Mouse (Mus musculus) midbrain, embryonic 15.5 days (tissue): ENCODE data around the gene Slc7a11. TPM values are rescaled to one million over a fixed set of nuclear protein-coding genes. Genes with fewer than 3 reads are reported as not detected.

Experiments used
- ATAC-seq: fragments of 200-750 bp; cut with Nextera tagmentation; replicated peaks from 2 replicates; pipeline ENCODE4 v1.8.0; 2017; ENCODE audit warnings: moderate TSS enrichment
- H3K27ac ChIP-seq: fragments of 300-500 bp; sonication (generic); 2 replicates; pipeline ENCODE4 v1.5.1; 2015; ENCODE audit warnings: mild to moderate bottlenecking, inconsistent platforms
- H3K27me3 ChIP-seq: fragments of 300-500 bp; sonication (generic); replicated peaks from 2 replicates; pipeline ENCODE4 v1.6.1; 2015; ENCODE audit warnings: inconsistent platforms
- H3K36me3 ChIP-seq: fragments of 300-500 bp; sonication (generic); replicated peaks from 2 replicates; pipeline ENCODE4 v1.6.1; 2015; ENCODE audit warnings: inconsistent platforms
- H3K4me1 ChIP-seq: fragments of 300-500 bp; sonication (generic); 2 replicates; pipeline ENCODE4 v1.6.1; 2015; ENCODE audit warnings: inconsistent platforms
- H3K4me2 ChIP-seq: fragments of 300-500 bp; sonication (generic); 2 replicates; pipeline ENCODE4 v1.6.1; 2015; ENCODE audit warnings: inconsistent platforms, mild to moderate bottlenecking, moderate library complexity
- H3K4me3 ChIP-seq: fragments of 300-500 bp; sonication (generic); 2 replicates; pipeline ENCODE4 v1.5.1; 2015; ENCODE audit warnings: mild to moderate bottlenecking, inconsistent platforms
- H3K9ac ChIP-seq: fragments of 300-500 bp; sonication (generic); 2 replicates; pipeline ENCODE4 v1.6.1; 2015; ENCODE audit warnings: mild to moderate bottlenecking, inconsistent platforms
- H3K9me3 ChIP-seq: fragments of 300-500 bp; sonication (generic); 2 replicates; pipeline ENCODE4 v1.6.1; 2016; ENCODE audit warnings: inconsistent platforms
- WGBS: fragments of 180-500 bp; shearing (Covaris S2); methylation state at CpG from one replicate; pipeline ENCODE4 v1.1.7; 2015; ENCODE audit warnings: mixed read lengths; 5-methylcytosine and 5-hydroxymethylcytosine counted together
- polyA plus RNA-seq: library from polyadenylated mRNA; unstranded; fragments of >200 nt; fragmentation: Nextera tagmentation; extraction: Ambion mirVana; gene quantifications from 2 replicates; pipeline ENCODE4 v1.2.1, GENCODE M21; 2015

Slc7a11 gene
- polyA plus RNA-seq, 1 experiment from 2014 or later = 2.2 TPM

GRCm38 (mm10) chr3:50324524-50324923, 118.9 kb downstream of the Slc7a11 start:
- no peak for ATAC-seq
- H3K4me3 ChIP-seq = no peak overlapping the region
- no peak overlapping the region for H3K27ac ChIP-seq
- H3K9me3 ChIP-seq = no peaks in the 10 kb centered on the region
- no peaks in the 10 kb centered on the region for H3K36me3 ChIP-seq
- no peaks in the 10 kb centered on the region for H3K27me3 ChIP-seq
- no peaks in the 10 kb centered on the region for H3K4me1 ChIP-seq
- H3K4me2 ChIP-seq = no peak overlapping the region
- no peak overlapping the region for H3K9ac ChIP-seq
- 63% methylated on average over 8 of the region's 8 CpGs for WGBS

GRCm38 (mm10) chr3:50323881-50324280, 119.5 kb downstream of the Slc7a11 start:
- Histone ChIP-seq H3K4me1 (no peaks in the 10 kb centered on the region), H3K27ac (no peak overlapping the region), H3K4me3 (no peak overlapping the region), H3K36me3 (no peaks in the 10 kb centered on the region), H3K27me3 (no peaks in the 10 kb centered on the region), H3K4me2 (no peak overlapping the region), H3K9me3 (no peaks in the 10 kb centered on the region), H3K9ac (no peak overlapping the region)
- ATAC-seq = no peak
- WGBS = 92% methylated on average over 7 of the region's 7 CpGs

- no peaks in the 10 kb centered on the region for H3K9me3 ChIP-seq
- H3K27me3 ChIP-seq = no peaks in the 10 kb centered on the region
- no peaks in the 10 kb centered on the region for H3K4me1 ChIP-seq
- no peak overlapping the region for H3K4me3 ChIP-seq
- 74% methylated on average over 2 of the region's 2 CpGs for WGBS
- no peaks in the 10 kb centered on the region for H3K36me3 ChIP-seq
- no peak overlapping the region for H3K9ac ChIP-seq
- no peak overlapping the region for H3K4me2 ChIP-seq
- ATAC-seq = no peak
- H3K27ac ChIP-seq = no peak overlapping the region
Measured at GRCm38 (mm10) chr3:50320862-50321261, 122.6 kb downstream of the Slc7a11 start.

- Histone ChIP-seq H3K9ac (no peak overlapping the region), H3K27me3 (no peaks in the 10 kb centered on the region), H3K4me3 (no peak overlapping the region), H3K4me1 (no peaks in the 10 kb centered on the region), H3K9me3 (no peaks in the 10 kb centered on the region), H3K36me3 (no peaks in the 10 kb centered on the region), H3K27ac (no peak overlapping the region), H3K4me2 (no peak overlapping the region)
- WGBS = 49% methylated on average over 3 of the region's 3 CpGs
- no peak for ATAC-seq
Measured at GRCm38 (mm10) chr3:50318074-50318473, 125.3 kb downstream of the Slc7a11 start.

- ATAC-seq = no peak
- no peak overlapping the region for H3K9ac ChIP-seq
- H3K27ac ChIP-seq = no peak overlapping the region
- H3K27me3 ChIP-seq = no peaks in the 10 kb centered on the region
- H3K9me3 ChIP-seq = no peaks in the 10 kb centered on the region
- no peak overlapping the region for H3K4me3 ChIP-seq
- 66% methylated on average over 3 of the region's 3 CpGs for WGBS
- no peaks in the 10 kb centered on the region for H3K4me1 ChIP-seq
- no peaks in the 10 kb centered on the region for H3K36me3 ChIP-seq
- H3K4me2 ChIP-seq = no peak overlapping the region
Measured at GRCm38 (mm10) chr3:50313816-50314215, 129.6 kb downstream of the Slc7a11 start.

- Histone ChIP-seq H3K9ac (no peak overlapping the region), H3K4me1 (no peaks in the 10 kb centered on the region), H3K27ac (no peak overlapping the region), H3K4me3 (no peak overlapping the region), H3K4me2 (no peak overlapping the region), H3K36me3 (no peaks in the 10 kb centered on the region), H3K9me3 (no peaks in the 10 kb centered on the region), H3K27me3 (no peaks in the 10 kb centered on the region)
- WGBS = 67% methylated on average over 14 of the region's 14 CpGs
- peak; percentile 39; the same call in 1 of the 2 replicates for ATAC-seq
Measured at GRCm38 (mm10) chr3:50307339-50308327, 135.8 kb downstream of the Slc7a11 start.

GRCm38 (mm10) chr3:50306334-50306733, 137.1 kb downstream of the Slc7a11 start:
- Histone ChIP-seq H3K36me3 (no peaks in the 10 kb centered on the region), H3K9me3 (no peaks in the 10 kb centered on the region), H3K4me3 (no peak overlapping the region), H3K4me2 (no peak overlapping the region), H3K27ac (no peak overlapping the region), H3K27me3 (no peaks in the 10 kb centered on the region), H3K9ac (no peak overlapping the region), H3K4me1 (no peaks in the 10 kb centered on the region)
- WGBS = 69% methylated on average over 8 of the region's 8 CpGs
- ATAC-seq = no peak

- Histone ChIP-seq H3K9ac (no peak overlapping the region), H3K27me3 (no peaks in the 10 kb centered on the region), H3K9me3 (no peaks in the 10 kb centered on the region), H3K27ac (no peak overlapping the region), H3K4me3 (no peak overlapping the region), H3K4me2 (no peak overlapping the region), H3K4me1 (peaks cover 10% of the 10 kb centered on the region), H3K36me3 (no peaks in the 10 kb centered on the region)
- 61% methylated on average over 4 of the region's 4 CpGs for WGBS
- no peak for ATAC-seq
Measured at GRCm38 (mm10) chr3:50304137-50304536, 139.3 kb downstream of the Slc7a11 start.

- Histone ChIP-seq H3K9ac (no peak overlapping the region), H3K36me3 (no peaks in the 10 kb centered on the region), H3K27me3 (no peaks in the 10 kb centered on the region), H3K9me3 (no peaks in the 10 kb centered on the region), H3K4me3 (no peak overlapping the region), H3K27ac (no peak overlapping the region), H3K4me2 (no peak overlapping the region), H3K4me1 (peaks cover 10% of the 10 kb centered on the region)
- 72% methylated on average over 6 of the region's 6 CpGs for WGBS
- ATAC-seq = no peak
Measured at GRCm38 (mm10) chr3:50302648-50303047, 140.8 kb downstream of the Slc7a11 start.

GRCm38 (mm10) chr3:50300952-50301303, 142.5 kb downstream of the Slc7a11 start:
- 0 out of 2 replicates have a peak overlapping the region, but pooled peaks have one; percentile 57 for H3K27ac ChIP-seq
- peak; percentile 78; the same call in 1 of the 2 replicates for ATAC-seq

GRCm38 (mm10) chr3:50300002-50300951, 143.1 kb downstream of the Slc7a11 start:
- Histone ChIP-seq H3K27ac (peak overlapping the region; percentile 57), H3K4me3 (no peak overlapping the region), H3K36me3 (no peaks in the 10 kb centered on the region), H3K9ac (no peak overlapping the region), H3K27me3 (no peaks in the 10 kb centered on the region), H3K4me1 (peaks cover 10% of the 10 kb centered on the region), H3K4me2 (no peak overlapping the region), H3K9me3 (no peaks in the 10 kb centered on the region)
- peak; percentile 59; the same call in 1 of the 2 replicates for ATAC-seq
- WGBS = 55% methylated on average over 17 of the region's 17 CpGs

More at GRCm38 (mm10) chr3:50300952-50301303, 142.5 kb downstream of the Slc7a11 start:
- H3K4me2 ChIP-seq = no peak overlapping the region
- no peak overlapping the region for H3K4me3 ChIP-seq
- WGBS = 6% methylated on average over 4 of the region's 4 CpGs
- no peaks in the 10 kb centered on the region for H3K27me3 ChIP-seq
- no peak overlapping the region for H3K9ac ChIP-seq
- no peaks in the 10 kb centered on the region for H3K36me3 ChIP-seq
- H3K9me3 ChIP-seq = no peaks in the 10 kb centered on the region
- H3K4me1 ChIP-seq = peaks cover 10% of the 10 kb centered on the region

GRCm38 (mm10) chr3:50298366-50298991, 144.9 kb downstream of the Slc7a11 start:
- H3K36me3 ChIP-seq = no peaks in the 10 kb centered on the region
- no peak overlapping the region for H3K4me3 ChIP-seq
- H3K4me1 ChIP-seq = peaks cover 10% of the 10 kb centered on the region
- no peak; the same call in 1 of the 2 replicates for ATAC-seq
- H3K9ac ChIP-seq = no peak overlapping the region
- H3K27ac ChIP-seq = no peak overlapping the region
- H3K9me3 ChIP-seq = no peaks in the 10 kb centered on the region
- H3K27me3 ChIP-seq = no peaks in the 10 kb centered on the region
- WGBS = 52% methylated on average over 7 of the region's 7 CpGs
- no peak overlapping the region for H3K4me2 ChIP-seq
